Mouse (Mus musculus) splenic B cell, adult 2 months (primary cell): Measurements from ENCODE around the gene Adgb.
"Not testable (repeated sequence)": the region's sequence is repeated elsewhere in the genome, so short reads cannot be mapped to it uniquely, and the experiment has no call there.

ENCODE experiments used
- DNase-seq: peaks from one replicate; pipeline ENCODE4 v3.0.0-alpha.2; 2011; ENCODE audit warnings: low read depth, low spot score
- H3K27me3 ChIP-seq: 2 replicates; pipeline ENCODE4 v1.6.1; 2012; ENCODE audit warnings: mild to moderate bottlenecking, low read length, moderate library complexity, mixed read lengths; ENCODE audit not compliant: control insufficient read depth, poor library complexity, insufficient read depth, severe bottlenecking
- H3K36me3 ChIP-seq: 2 replicates; pipeline ENCODE4 v1.6.1; 2012; ENCODE audit warnings: mild to moderate bottlenecking, low read length, moderate library complexity, mixed read lengths; ENCODE audit not compliant: control insufficient read depth, poor library complexity, insufficient read depth, severe bottlenecking

The Adgb gene

GRCm38 (mm10) chr10:10471961-10472610 lies at the start of gene Adgb:
Gene Adgb (minus strand): TSS chr10:10472326.
- DNase-seq, result no peak
- Histone ChIP-seq H3K36me3 (no peaks in the 10 kb centered on the region), H3K27me3 (no peaks in the 10 kb centered on the region)

GRCm38 (mm10) chr10:10480139-10480538 lies 8.0 kb upstream of the Adgb start:
- H3K27me3 ChIP-seq, result no peaks in the 10 kb centered on the region
- DNase-seq, result no peak
- H3K36me3 ChIP-seq, result no peaks in the 10 kb centered on the region

- not testable (repeated sequence) for DNase-seq, H3K27me3 ChIP-seq, H3K36me3 ChIP-seq
Measured at GRCm38 (mm10) chr10:10477429-10477828, 5.3 kb upstream of the Adgb start.

- Histone ChIP-seq H3K36me3 (no peaks in the 10 kb centered on the region), H3K27me3 (no peaks in the 10 kb centered on the region)
- DNase-seq, result no peak
Measured at GRCm38 (mm10) chr10:10476956-10477355, 4.8 kb upstream of the Adgb start.

GRCm38 (mm10) chr10:10476549-10476948 lies 4.4 kb upstream of the Adgb start:
- Histone ChIP-seq H3K36me3 (no peaks in the 10 kb centered on the region), H3K27me3 (no peaks in the 10 kb centered on the region)
- DNase-seq, result no peak

GRCm38 (mm10) chr10:10468699-10469547 lies 3.2 kb downstream of the Adgb start:
- no peaks in the 10 kb centered on the region for H3K36me3 ChIP-seq
- DNase-seq, result no peak
- no peaks in the 10 kb centered on the region for H3K27me3 ChIP-seq

GRCm38 (mm10) chr10:10460113-10460512 lies 12.0 kb downstream of the Adgb start:
- no peaks in the 10 kb centered on the region for H3K27me3 ChIP-seq
- DNase-seq, result no peak
- no peaks in the 10 kb centered on the region for H3K36me3 ChIP-seq

- no peak for DNase-seq
- no peaks in the 10 kb centered on the region for H3K27me3 ChIP-seq
- H3K36me3 ChIP-seq, result no peaks in the 10 kb centered on the region
Measured at GRCm38 (mm10) chr10:10456991-10457390, 15.1 kb downstream of the Adgb start.

GRCm38 (mm10) chr10:10449067-10449466 lies 23.1 kb downstream of the Adgb start:
- no peak for DNase-seq
- no peaks in the 10 kb centered on the region for H3K27me3 ChIP-seq
- H3K36me3 ChIP-seq, result no peaks in the 10 kb centered on the region

GRCm38 (mm10) chr10:10444841-10445466 lies 27.2 kb downstream of the Adgb start:
- Histone ChIP-seq H3K36me3 (no peaks in the 10 kb centered on the region), H3K27me3 (no peaks in the 10 kb centered on the region)
- no peak for DNase-seq

GRCm38 (mm10) chr10:10443558-10443957 lies 28.6 kb downstream of the Adgb start:
- no peak for DNase-seq
- H3K27me3 ChIP-seq, result no peaks in the 10 kb centered on the region
- H3K36me3 ChIP-seq, result no peaks in the 10 kb centered on the region

GRCm38 (mm10) chr10:10435014-10435413 lies 37.1 kb downstream of the Adgb start:
- no peaks in the 10 kb centered on the region for H3K36me3 ChIP-seq
- DNase-seq, result no peak
- no peaks in the 10 kb centered on the region for H3K27me3 ChIP-seq

- DNase-seq, result no peak
- no peaks in the 10 kb centered on the region for H3K36me3 ChIP-seq
- H3K27me3 ChIP-seq, result no peaks in the 10 kb centered on the region
Measured at GRCm38 (mm10) chr10:10429635-10430034, 42.5 kb downstream of the Adgb start.

- DNase-seq, result no peak
- Histone ChIP-seq H3K36me3 (no peaks in the 10 kb centered on the region), H3K27me3 (no peaks in the 10 kb centered on the region)
Measured at GRCm38 (mm10) chr10:10429032-10429431, 43.1 kb downstream of the Adgb start.

- no peak for DNase-seq
- Histone ChIP-seq H3K27me3 (no peaks in the 10 kb centered on the region), H3K36me3 (no peaks in the 10 kb centered on the region)
Measured at GRCm38 (mm10) chr10:10424383-10424782, 47.7 kb downstream of the Adgb start.
